Mouse (Mus musculus) heart, embryonic 12.5 days (tissue): ENCODE data around the gene Il9. TPM values are rescaled to one million over a fixed set of nuclear protein-coding genes. Genes with fewer than 3 reads are reported as not detected.

Source experiments
- polyA plus RNA-seq: library from polyadenylated mRNA; unstranded; fragments of >200 nt; fragmentation: Nextera tagmentation; extraction: Ambion mirVana; gene quantifications from 2 replicates; pipeline ENCODE4 v1.2.1, GENCODE M21; 2016

The Il9 gene
- polyA plus RNA-seq, 1 experiment from 2014 or later, result not detected

Other genes with a start within 250 kb of the Il9 start
- not detected in 2 replicates for gene Neurog1, start 230.1 kb downstream of the Il9 start, polyA plus RNA-seq
- 1.4 and 1.6 TPM in 2 replicates for gene Cxcl14, start 185.7 kb downstream of the Il9 start, polyA plus RNA-seq
- not detected in 2 replicates for gene Gm3045, start 55.7 kb downstream of the Il9 start, polyA plus RNA-seq
- not detected in 2 replicates for gene Slc25a48, start 43.9 kb downstream of the Il9 start, polyA plus RNA-seq
- 1.0 and 1.3 TPM in 2 replicates for gene Fbxl21, start 40.2 kb upstream of the Il9 start, polyA plus RNA-seq
- gene Lect2, start 66.3 kb upstream of the Il9 start, polyA plus RNA-seq, result 0.22 and 0.31 TPM in 2 replicates
- 107 TPM in 2 replicates for gene Tgfbi, start 127.3 kb upstream of the Il9 start, polyA plus RNA-seq
- gene Smad5, start 220.8 kb upstream of the Il9 start, polyA plus RNA-seq, result 24.3 and 25.7 TPM in 2 replicates